9 mouse cellular contexts compared by ENCODE assay signal in genomic region chr15:96135250-96135731, GRCm38 (mm10).
A peak's percentile ranks its signal among the peaks of the same experiment; 100 is the strongest.
DNase-seq lines count a peak whose midpoint lies in the region; ATAC-seq and TF ChIP-seq lines count a peak whose summit lies in the region.
"Had no signal": no experiment of that assay in that cellular context is flagged by ENCODE, and none has a peak within 500 bp of the region (broad histone marks: within the 10 kb centered on the region; RNA-seq: fewer than 3 reads in every experiment).

No protein-coding gene starts in this region.

- TF ChIP-seq POLR2A in lung, adult 2 months (IDR thresholded peaks at IDR 0.05; ENCODE audit: borderline replicate concordance, extremely low read depth, low read depth, low read length), result no peak

- no peak for TF ChIP-seq CTCF in lung, embryonic 14.5 days (IDR thresholded peaks at IDR 0.05; ENCODE audit: low read depth)
- no peak for TF ChIP-seq CTCF in lung, adult 2 months (IDR thresholded peaks at IDR 0.05; ENCODE audit: insufficient read depth, low read length)

- no peaks in the 10 kb centered on the region for H3K36me3 ChIP-seq in lung, embryonic 14.5 days (ENCODE audit: insufficient read depth)
- H3K36me3 ChIP-seq in embryonic facial prominence, embryonic 15.5 days, result no peaks in the 10 kb centered on the region
- H3K36me3 ChIP-seq in intestine, embryonic 16.5 days (ENCODE audit: control insufficient read depth, insufficient read depth, low read length), result no peaks in the 10 kb centered on the region

- peak; percentile 41 for DNase-seq in lung, embryonic 14.5 days
- DNase-seq in lung, adult 2 months, result no peak
- DNase-seq in retina, postnatal 1 day, result peak; percentile 83
- no peak for DNase-seq in layer of hippocampus, adult 9-11 months
- no peak for DNase-seq in right cerebral cortex, postnatal 36 days (ENCODE audit: low spot score in 2 of 2)
- DNase-seq: cerebellum, postnatal 14 days; kidney, adult 2 months had no signal

- ATAC-seq in lung, embryonic 14.5 days (ENCODE audit: insufficient read depth), result peak; percentile 52; the same call in 1 of the 2 replicates
- no peak for ATAC-seq in embryonic facial prominence, embryonic 15.5 days (ENCODE audit: insufficient number of reproducible peaks, low FRiP score, low TSS enrichment, low read depth)
- 0 out of 2 replicates have a peak, but pooled peaks have one; percentile 38 for ATAC-seq in intestine, embryonic 16.5 days

- no peak overlapping the region for H3K9ac ChIP-seq in lung, embryonic 14.5 days
- H3K9ac ChIP-seq in embryonic facial prominence, embryonic 15.5 days, result no peak overlapping the region
- H3K9ac ChIP-seq in intestine, embryonic 16.5 days (ENCODE audit: low read depth, low read length), result no peak overlapping the region

- 16% methylated on average over 13 of the region's 13 CpGs for WGBS in lung, embryonic 14.5 days
- WGBS in lung, adult 2 months, result 30% methylated on average over 13 of the region's 13 CpGs
- WGBS in embryonic facial prominence, embryonic 15.5 days, result 12% methylated on average over 13 of the region's 13 CpGs
- whole genome bisulfite sequencing in intestine, embryonic 16.5 days, result 17% methylated on average over 13 of the region's 13 CpGs

- peak overlapping the region; percentile 40 for H3K4me2 ChIP-seq in lung, embryonic 14.5 days
- peak overlapping the region; percentile 4; the same call in 1 of the 2 replicates for H3K4me2 ChIP-seq in embryonic facial prominence, embryonic 15.5 days (replicated peaks)
- H3K4me2 ChIP-seq in intestine, embryonic 16.5 days (ENCODE audit: low read depth, low read length), result no peak overlapping the region; the same call in 1 of the 2 replicates

- H3K9me3 ChIP-seq in lung, embryonic 14.5 days (ENCODE audit: low read depth, low read length), result no peaks in the 10 kb centered on the region
- H3K9me3 ChIP-seq in embryonic facial prominence, embryonic 15.5 days (replicated peaks), result no peaks in the 10 kb centered on the region
- H3K9me3 ChIP-seq in intestine, embryonic 16.5 days (ENCODE audit: control insufficient read depth, low read length), result no peaks in the 10 kb centered on the region

- peak overlapping the region; percentile 33; the same call in 1 of the 2 replicates for H3K27ac ChIP-seq in lung, embryonic 14.5 days (ENCODE audit: low read depth)
- H3K27ac ChIP-seq in embryonic facial prominence, embryonic 15.5 days (replicated peaks), result no peak overlapping the region; the same call in 1 of the 2 replicates
- no peak overlapping the region for H3K27ac ChIP-seq in intestine, embryonic 16.5 days (ENCODE audit: low read length)

- peaks cover 8% of the 10 kb centered on the region; the same call in 1 of the 2 replicates for H3K4me1 ChIP-seq in lung, embryonic 14.5 days (ENCODE audit: insufficient read depth)
- H3K4me1 ChIP-seq in lung, adult 2 months (ENCODE audit: control insufficient read depth, insufficient read depth, low read length), result no peaks in the 10 kb centered on the region; the same call in 1 of the 2 replicates
- peaks cover 21% of the 10 kb centered on the region for H3K4me1 ChIP-seq in embryonic facial prominence, embryonic 15.5 days
- H3K4me1 ChIP-seq in intestine, embryonic 16.5 days (ENCODE audit: control insufficient read depth, insufficient read depth, low read length), result peaks cover 2% of the 10 kb centered on the region; the same call in 1 of the 2 replicates

- no peaks in the 10 kb centered on the region for H3K27me3 ChIP-seq in lung, embryonic 14.5 days (ENCODE audit: insufficient read depth, low read length)
- H3K27me3 ChIP-seq in embryonic facial prominence, embryonic 15.5 days, result no peaks in the 10 kb centered on the region
- no peaks in the 10 kb centered on the region for H3K27me3 ChIP-seq in intestine, embryonic 16.5 days (replicated peaks; ENCODE audit: control insufficient read depth, insufficient read depth, low read length)

- no peak overlapping the region for H3K4me3 ChIP-seq in lung, embryonic 14.5 days (ENCODE audit: low read depth, low read length)
- H3K4me3 ChIP-seq in lung, adult 2 months (replicated peaks; ENCODE audit: extremely low read depth, low read depth, low read length), result no peak overlapping the region
- H3K4me3 ChIP-seq in embryonic facial prominence, embryonic 15.5 days (replicated peaks), result 0 out of 2 replicates have a peak overlapping the region, but pooled peaks have one; percentile 8
- H3K4me3 ChIP-seq in intestine, embryonic 16.5 days (ENCODE audit: low read length), result no peak overlapping the region

Comparison
In these comparisons a context has a peak if more than half of its experiments do, and no peak if none do; other contexts are left out.
1. DNase-seq: peak in lung, embryonic 14.5 days (single experiment) and retina, postnatal 1 day (single experiment); none in lung, adult 2 months (single experiment), layer of hippocampus, adult 9-11 months (single experiment) and right cerebral cortex, postnatal 36 days (0 of 2).